Mouse (Mus musculus): ENCODE measurements around the gene Mmp21. TPM values are rescaled to one million over a fixed set of nuclear protein-coding genes. Genes with fewer than 3 reads are reported as not detected.

Mmp21 gene
- polyA plus RNA-seq, 1 experiment: not detected

GRCm38 (mm10) chr7:133678716-133679115 is 1.1 kb downstream of the Mmp21 start:
- no peak for TF ChIP-seq GATA1 (IDR thresholded peaks at IDR 0.05; ENCODE audit: low read length)

GRCm38 (mm10) chr7:133676002-133676401 is 3.9 kb downstream of the Mmp21 start:
- TF ChIP-seq GATA1 (IDR thresholded peaks at IDR 0.05; ENCODE audit: low read length): no peak

- no peak for TF ChIP-seq GATA1 (IDR thresholded peaks at IDR 0.05; ENCODE audit: low read length)
Observed at GRCm38 (mm10) chr7:133670846-133671245, 9.0 kb downstream of the Mmp21 start.

GRCm38 (mm10) chr7:133669946-133670345 is 9.9 kb downstream of the Mmp21 start:
- TF ChIP-seq GATA1 (IDR thresholded peaks at IDR 0.05; ENCODE audit: low read length): no peak

GRCm38 (mm10) chr7:133669071-133669470 is 10.8 kb downstream of the Mmp21 start:
- no peak for TF ChIP-seq GATA1 (IDR thresholded peaks at IDR 0.05; ENCODE audit: low read length)

GRCm38 (mm10) chr7:133662467-133662866 is 17.4 kb downstream of the Mmp21 start:
- no peak for TF ChIP-seq GATA1 (IDR thresholded peaks at IDR 0.05; ENCODE audit: low read length)

- no peak for TF ChIP-seq GATA1 (IDR thresholded peaks at IDR 0.05; ENCODE audit: low read length)
Observed at GRCm38 (mm10) chr7:133645716-133646115, 34.1 kb downstream of the Mmp21 start.

GRCm38 (mm10) chr7:133638821-133639220 is 41.0 kb downstream of the Mmp21 start:
- no peak for TF ChIP-seq GATA1 (IDR thresholded peaks at IDR 0.05; ENCODE audit: low read length)

GRCm38 (mm10) chr7:133638306-133638705 is 41.6 kb downstream of the Mmp21 start:
- no peak for TF ChIP-seq GATA1 (IDR thresholded peaks at IDR 0.05; ENCODE audit: low read length)

GRCm38 (mm10) chr7:133637361-133638305 is 42.2 kb downstream of the Mmp21 start, which contains the start of gene Edrf1:
TSS of gene Edrf1 (plus strand) at chr7:133637543.
- TF ChIP-seq GATA1 (IDR thresholded peaks at IDR 0.05; ENCODE audit: low read length): no peak

- TF ChIP-seq GATA1 (IDR thresholded peaks at IDR 0.05; ENCODE audit: low read length): no peak
Observed at GRCm38 (mm10) chr7:133636738-133637352, 43.0 kb downstream of the Mmp21 start.

GRCm38 (mm10) chr7:133634932-133635650 is 44.8 kb downstream of the Mmp21 start:
- no peak for TF ChIP-seq GATA1 (IDR thresholded peaks at IDR 0.05; ENCODE audit: low read length)

- TF ChIP-seq GATA1 (IDR thresholded peaks at IDR 0.05; ENCODE audit: low read length): no peak
Observed at GRCm38 (mm10) chr7:133632476-133632875, 47.4 kb downstream of the Mmp21 start.

GRCm38 (mm10) chr7:133630821-133631220 is 49.0 kb downstream of the Mmp21 start:
- no peak for TF ChIP-seq GATA1 (IDR thresholded peaks at IDR 0.05; ENCODE audit: low read length)

GRCm38 (mm10) chr7:133627184-133627936 is 52.5 kb downstream of the Mmp21 start:
- no peak for TF ChIP-seq GATA1 (IDR thresholded peaks at IDR 0.05; ENCODE audit: low read length)

Other genes with a start within 250 kb of the Mmp21 start
- gene Tex36, start 77.9 kb downstream of the Mmp21 start, polyA plus RNA-seq (2012): not detected in 2 replicates
- 4.1 and 5.9 TPM in 2 replicates for gene Edrf1, start 42.5 kb downstream of the Mmp21 start, polyA plus RNA-seq (2012)
- gene Bccip, start 29.3 kb upstream of the Mmp21 start, polyA plus RNA-seq (2012): 123 and 179 TPM in 2 replicates
- gene Uros, start 30.0 kb upstream of the Mmp21 start, polyA plus RNA-seq (2012): 1.7 and 2.7 TPM in 2 replicates
- gene Fank1, start 96.8 kb upstream of the Mmp21 start, polyA plus RNA-seq (2012): not detected in 2 replicates
- 6.1 and 10.5 TPM in 2 replicates for gene Dhx32, start 102.7 kb upstream of the Mmp21 start, polyA plus RNA-seq (2012)

Data from G1E-ER4 (cell line).